Comparison of ENCODE assay signal across 7 mouse cellular contexts in the genomic region with DNA sequence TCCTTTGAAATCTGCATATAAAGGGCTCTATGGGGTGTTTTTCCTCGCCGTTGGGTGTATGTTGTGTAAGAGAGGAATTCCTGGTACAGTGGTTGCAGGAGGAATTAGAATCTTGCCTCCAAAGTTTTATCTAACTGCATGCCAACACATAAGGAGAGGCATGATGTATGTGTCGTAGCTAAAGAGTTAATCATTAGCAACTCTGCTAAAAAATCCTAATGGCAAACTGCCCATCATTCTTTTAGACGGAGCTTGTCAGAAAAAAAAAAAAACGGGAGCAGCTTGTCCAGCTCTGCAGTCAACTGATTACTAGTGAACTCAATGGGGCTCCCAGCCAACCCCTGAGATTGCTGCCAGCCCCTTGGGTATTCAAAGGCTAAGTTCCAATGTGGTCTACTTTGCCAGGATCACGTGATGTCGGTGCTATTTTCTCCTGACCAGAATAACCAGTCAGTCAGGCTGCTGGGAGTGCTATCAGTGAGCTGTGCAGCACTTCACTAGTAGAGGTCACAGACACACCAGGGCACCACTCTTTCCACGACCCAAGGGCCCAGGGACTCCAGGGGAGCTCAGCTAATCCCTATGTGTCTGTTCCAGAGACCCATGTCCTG.
A peak's percentile ranks its signal among the peaks of the same experiment; 100 is the strongest.
DNase-seq lines count a peak whose midpoint lies in the region; ATAC-seq lines count a peak whose summit lies in the region.

No protein-coding gene starts in this region.

- no peaks in the 10 kb centered on the region for H3K9me3 ChIP-seq in intestine, embryonic 15.5 days
- H3K9me3 ChIP-seq in midbrain, embryonic 16.5 days (replicated peaks; ENCODE audit: control insufficient read depth, low read length, poor library complexity, severe bottlenecking): no peaks in the 10 kb centered on the region

- no peaks in the 10 kb centered on the region for H3K36me3 ChIP-seq in intestine, embryonic 15.5 days
- H3K36me3 ChIP-seq in midbrain, embryonic 16.5 days (ENCODE audit: control insufficient read depth, insufficient read depth, low read length): no peaks in the 10 kb centered on the region

- H3K4me3 ChIP-seq in intestine, embryonic 15.5 days (replicated peaks): no peak overlapping the region
- no peak overlapping the region for H3K4me3 ChIP-seq in midbrain, embryonic 16.5 days (ENCODE audit: low read depth, low read length)

- DNase-seq in adrenal gland, adult (ENCODE audit: inconsistent age in 2 of 2, low spot score in 1 of 2): peak; percentile 66 to 87
- DNase-seq in cerebellum, postnatal 10 days: peak; percentile 93
- peak; percentile 88 for DNase-seq in gastrocnemius, postnatal 14 days
- peak; percentile 39 to 66 for DNase-seq in left cerebral cortex, adult 8-10 months (ENCODE audit: low spot score in 2 of 2)
- peak; percentile 77 to 79 for DNase-seq in urinary bladder, postnatal 4 days (ENCODE audit: low spot score in 2 of 2)

- intact Hi-C loops in gastrocnemius, postnatal 14 days (cut with DNase I; ENCODE audit: low total_unique reads): no loop called here

- no peak overlapping the region for H3K9ac ChIP-seq in intestine, embryonic 15.5 days
- no peak overlapping the region for H3K9ac ChIP-seq in midbrain, embryonic 16.5 days (ENCODE audit: low read depth, low read length)

- 0 out of 2 replicates have a peak, but pooled peaks cover 23% of the 10 kb centered on the region for H3K4me1 ChIP-seq in intestine, embryonic 15.5 days (replicated peaks)
- peaks cover 16% of the 10 kb centered on the region for H3K4me1 ChIP-seq in midbrain, embryonic 16.5 days (ENCODE audit: control insufficient read depth, insufficient read depth, low read length)

- H3K27ac ChIP-seq in intestine, embryonic 15.5 days: peak overlapping the region; percentile 67
- peak overlapping the region; percentile 40; the same call in 1 of the 2 replicates for H3K27ac ChIP-seq in midbrain, embryonic 16.5 days (ENCODE audit: low read length)

- H3K27me3 ChIP-seq in intestine, embryonic 15.5 days (replicated peaks): no peaks in the 10 kb centered on the region
- H3K27me3 ChIP-seq in midbrain, embryonic 16.5 days (ENCODE audit: control insufficient read depth, insufficient read depth, low read depth, low read length): no peaks in the 10 kb centered on the region

- H3K4me2 ChIP-seq in intestine, embryonic 15.5 days (replicated peaks): 0 out of 2 replicates have a peak overlapping the region, but pooled peaks have one; percentile 9
- H3K4me2 ChIP-seq in midbrain, embryonic 16.5 days (ENCODE audit: low read length): no peak overlapping the region

- ATAC-seq in intestine, embryonic 15.5 days: peak; percentile 93
- ATAC-seq in midbrain, embryonic 16.5 days: peak; percentile 73; the same call in 1 of the 2 replicates

- WGBS in intestine, embryonic 15.5 days: 18% methylated on average over 8 of the region's 8 CpGs
- 20% methylated on average over 8 of the region's 8 CpGs for WGBS in midbrain, embryonic 16.5 days
